Mouse (Mus musculus): ENCODE measurements around the gene Abcg1. TPM values are rescaled to one million over a fixed set of nuclear protein-coding genes. Genes with fewer than 3 reads are reported as not detected.

Gene Abcg1
- polyA plus RNA-seq, 1 experiment from 2014 or later: 9.2 TPM

DNA sequence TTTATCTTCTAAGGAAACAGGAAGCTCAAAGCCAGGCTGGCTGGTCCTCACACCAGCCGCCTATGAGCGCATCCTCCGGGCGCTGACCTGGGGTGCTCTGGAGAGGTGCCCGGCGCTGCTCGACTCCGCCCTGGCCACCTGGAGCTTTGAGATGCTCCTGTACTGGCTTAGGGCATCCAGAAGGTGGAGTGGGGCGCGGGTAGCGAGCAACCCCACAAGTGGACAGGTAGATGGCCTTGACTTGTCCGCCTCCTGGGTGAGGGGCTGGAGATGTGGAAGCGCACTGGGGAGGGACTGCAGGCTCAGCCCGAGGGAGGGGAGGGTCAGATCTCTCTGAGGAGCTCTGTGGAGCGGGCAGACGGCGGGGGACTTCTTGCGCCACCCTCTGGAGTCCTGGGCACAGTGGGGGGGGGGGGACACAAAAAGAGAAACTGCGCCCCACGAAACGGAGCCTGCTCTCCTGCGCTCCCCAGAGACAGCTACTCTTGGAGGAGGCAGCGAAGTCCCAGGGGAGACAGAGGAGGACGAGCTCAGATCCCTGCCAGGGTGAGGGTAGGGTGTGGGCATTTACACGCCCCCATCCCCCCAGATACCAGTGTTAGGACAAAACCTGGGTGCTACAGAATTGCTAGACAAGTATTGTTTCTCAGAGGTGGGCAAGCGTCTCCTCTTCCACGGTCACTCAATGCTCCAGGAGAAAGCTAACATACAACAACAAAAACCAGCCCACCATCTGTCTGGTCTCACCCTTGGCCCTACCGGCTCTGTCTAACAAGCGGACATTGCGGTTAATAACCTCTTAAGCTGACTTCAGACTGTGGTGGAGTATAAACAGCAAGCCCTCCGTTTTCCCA is 643 bp downstream of the Abcg1 start:
- peak overlapping the region; percentile 22; the same call in 1 of the 2 replicates for H3K27ac ChIP-seq
- peaks cover 52% of the 10 kb centered on the region for H3K27me3 ChIP-seq
- no peaks in the 10 kb centered on the region for H3K36me3 ChIP-seq
- 2% methylated on average over 28 of the region's 31 CpGs for WGBS
- H3K9me3 ChIP-seq: peaks cover 8% of the 10 kb centered on the region
- H3K4me3 ChIP-seq: peak overlapping the region; percentile 53
- peak overlapping the region; percentile 89 for H3K4me2 ChIP-seq (replicated peaks)
- H3K4me1 ChIP-seq: peaks cover 29% of the 10 kb centered on the region
- ATAC-seq (ENCODE audit: low FRiP score, low read depth): peak; percentile 30; the same call in 1 of the 2 replicates
- peak overlapping the region; percentile 56 for H3K9ac ChIP-seq

DNA sequence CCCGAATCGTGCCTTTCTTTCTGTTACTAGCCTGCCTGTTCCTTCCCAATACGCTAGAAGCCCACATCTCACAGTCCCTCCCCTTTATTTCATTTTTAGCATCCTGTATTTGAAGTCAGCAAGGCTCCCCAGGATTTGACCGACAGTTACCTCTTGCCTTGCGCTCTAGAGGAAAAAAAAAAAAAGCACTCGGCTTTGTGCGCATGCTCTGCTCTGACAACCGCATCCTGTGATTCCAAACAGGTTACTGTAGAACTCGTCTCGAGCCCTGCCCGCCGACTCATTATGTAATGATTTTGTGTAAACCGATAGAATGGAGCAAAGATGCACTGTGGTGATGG is 1.2 kb downstream of the Abcg1 start:
- Histone ChIP-seq H3K4me3 (peak overlapping the region; percentile 53), H3K27ac (no peak overlapping the region), H3K9ac (peak overlapping the region; percentile 56; the same call in 1 of the 2 replicates), H3K9me3 (peaks cover 2% of the 10 kb centered on the region), H3K36me3 (no peaks in the 10 kb centered on the region), H3K4me1 (peaks cover 29% of the 10 kb centered on the region), H3K4me2 (replicated peaks) (peak overlapping the region; percentile 89), H3K27me3 (peaks cover 52% of the 10 kb centered on the region)
- no peak for ATAC-seq (ENCODE audit: low FRiP score, low read depth)
- 2% methylated on average over 13 of the region's 13 CpGs for WGBS

DNA sequence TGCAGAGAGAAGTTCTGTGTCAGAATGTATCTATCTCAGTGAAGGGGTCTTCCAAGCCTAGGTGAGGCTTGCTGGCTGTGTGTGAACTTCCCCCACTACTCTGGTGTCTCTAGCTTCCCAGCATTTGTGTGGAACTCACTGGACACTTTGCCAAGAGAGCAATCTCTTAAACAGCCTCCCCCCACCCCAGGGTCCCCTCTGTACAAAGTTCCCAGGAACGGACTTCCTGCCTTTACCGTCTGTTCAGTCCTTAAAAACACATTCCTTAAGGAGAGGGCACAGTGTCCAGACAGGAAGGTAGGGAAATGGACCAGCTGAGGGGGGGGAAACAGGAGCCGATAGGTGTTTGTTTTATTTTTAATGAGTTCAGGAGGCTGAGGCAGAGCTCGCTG is 2.7 kb downstream of the Abcg1 start:
- no peak for ATAC-seq (ENCODE audit: low FRiP score, low read depth)
- Histone ChIP-seq H3K36me3 (no peaks in the 10 kb centered on the region), H3K9me3 (no peaks in the 10 kb centered on the region), H3K27ac (0 out of 2 replicates have a peak overlapping the region, but pooled peaks have one; percentile 22), H3K4me2 (replicated peaks) (no peak overlapping the region), H3K4me3 (no peak overlapping the region), H3K9ac (no peak overlapping the region), H3K4me1 (peaks cover 29% of the 10 kb centered on the region), H3K27me3 (peaks cover 52% of the 10 kb centered on the region)
- WGBS: 38% methylated on average over 4 of the region's 4 CpGs

DNA sequence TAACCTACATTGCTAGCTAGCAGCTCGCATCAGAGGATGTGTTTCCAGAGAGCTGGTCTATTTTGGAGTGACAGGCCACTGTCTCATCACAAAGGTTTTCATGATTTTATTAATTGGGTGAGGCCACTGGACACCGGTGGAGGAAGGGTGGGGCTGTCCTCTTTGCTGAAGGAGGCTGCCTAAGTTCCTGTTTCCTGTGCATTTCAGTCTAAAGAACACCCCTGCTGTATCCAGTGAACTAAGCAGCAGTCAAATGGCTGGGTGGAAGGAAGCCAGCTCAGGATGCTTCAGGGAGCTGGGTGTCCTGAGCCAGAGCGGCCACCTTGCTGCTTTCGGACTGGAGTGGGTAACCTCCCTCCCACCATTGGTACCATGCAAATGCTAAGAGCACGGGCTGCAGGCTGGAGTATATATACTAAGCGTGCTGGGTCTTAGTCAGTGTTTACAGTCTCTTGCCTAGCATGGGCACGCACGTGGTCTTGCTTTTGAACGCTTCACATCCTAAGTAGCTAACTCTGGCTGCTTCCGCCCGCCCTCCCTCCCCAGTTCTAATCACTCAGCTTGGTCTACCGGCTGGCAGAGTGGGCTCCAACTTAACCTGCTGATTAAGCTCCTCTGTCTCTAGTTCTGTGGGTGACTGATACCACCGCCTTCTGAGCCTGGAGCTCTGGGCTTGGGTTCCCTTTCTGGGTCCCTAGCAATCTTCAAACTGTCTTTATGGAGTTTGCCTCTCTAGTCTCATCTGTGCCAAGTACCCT is 3.3 kb downstream of the Abcg1 start:
- Histone ChIP-seq H3K9me3 (no peaks in the 10 kb centered on the region), H3K9ac (no peak overlapping the region), H3K4me3 (no peak overlapping the region), H3K4me1 (peaks cover 29% of the 10 kb centered on the region), H3K36me3 (no peaks in the 10 kb centered on the region), H3K4me2 (replicated peaks) (no peak overlapping the region), H3K27me3 (peaks cover 47% of the 10 kb centered on the region), H3K27ac (no peak overlapping the region; the same call in 1 of the 2 replicates)
- WGBS: 59% methylated on average over 13 of the region's 13 CpGs
- ATAC-seq (ENCODE audit: low FRiP score, low read depth): no peak

DNA sequence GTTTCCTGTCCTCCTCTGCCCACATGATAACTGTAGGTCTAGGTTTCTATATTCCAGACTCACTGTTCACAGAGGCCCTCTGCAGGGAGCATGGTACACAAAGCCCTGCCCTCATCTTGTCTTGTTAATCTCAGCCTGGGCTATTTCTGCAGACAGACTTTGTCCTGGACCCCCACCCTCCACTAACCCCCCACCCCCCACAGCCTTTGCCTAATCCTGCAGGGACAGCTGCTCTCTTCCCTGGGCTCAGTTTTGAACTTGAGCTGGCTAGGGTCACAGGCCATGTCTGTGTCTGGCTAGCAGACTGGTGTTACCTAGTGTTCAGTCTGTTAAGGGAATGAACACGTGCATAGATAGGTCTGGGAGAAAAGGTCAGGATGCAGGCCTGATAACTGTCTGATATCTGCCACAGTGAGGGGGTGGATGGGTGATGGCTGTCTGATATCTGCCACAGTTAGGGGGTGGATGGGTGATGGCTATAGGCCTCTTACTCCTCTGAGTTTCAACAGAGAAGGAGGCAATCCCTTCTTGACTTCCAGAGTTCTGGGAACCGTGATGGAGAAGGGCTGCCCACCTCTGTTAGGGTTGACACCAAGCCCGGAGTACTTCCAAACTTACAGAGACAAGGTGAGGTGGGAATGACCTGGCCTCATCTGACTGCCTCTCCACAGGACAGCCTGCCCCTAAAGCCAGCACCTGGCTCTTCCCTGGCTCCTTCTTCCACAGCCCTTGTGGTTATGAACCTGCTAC is 4.0 kb downstream of the Abcg1 start:
- Histone ChIP-seq H3K9me3 (no peaks in the 10 kb centered on the region), H3K4me2 (replicated peaks) (no peak overlapping the region), H3K4me3 (no peak overlapping the region), H3K27ac (no peak overlapping the region; the same call in 1 of the 2 replicates), H3K27me3 (peaks cover 44% of the 10 kb centered on the region), H3K36me3 (no peaks in the 10 kb centered on the region), H3K9ac (no peak overlapping the region), H3K4me1 (peaks cover 29% of the 10 kb centered on the region)
- 67% methylated on average over 3 of the region's 3 CpGs for WGBS
- ATAC-seq (ENCODE audit: low FRiP score, low read depth): 0 out of 2 replicates have a peak, but pooled peaks have one; percentile 14

DNA sequence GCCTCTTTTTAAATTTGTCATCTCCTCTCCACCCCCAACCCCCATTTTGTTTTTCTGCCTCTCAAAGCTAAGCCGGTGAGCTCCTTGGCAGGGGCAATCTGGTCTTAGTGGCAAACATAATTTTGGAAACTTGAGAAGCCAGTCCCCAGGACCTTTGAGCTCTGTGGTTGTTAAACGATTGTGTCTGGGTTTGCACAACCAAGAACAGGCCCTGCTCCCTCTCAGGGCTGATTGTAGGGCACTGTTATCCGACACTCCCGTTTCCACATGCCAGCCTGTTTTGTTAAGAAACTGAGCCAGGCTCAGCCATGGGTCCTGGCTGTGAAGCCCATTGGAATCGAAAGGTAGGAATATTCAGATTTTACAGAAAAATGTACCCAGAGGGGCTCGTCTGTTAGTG is 8.6 kb downstream of the Abcg1 start:
- Histone ChIP-seq H3K4me3 (no peak overlapping the region), H3K9me3 (no peaks in the 10 kb centered on the region), H3K4me1 (peaks cover 20% of the 10 kb centered on the region), H3K36me3 (no peaks in the 10 kb centered on the region), H3K4me2 (replicated peaks) (no peak overlapping the region), H3K9ac (no peak overlapping the region), H3K27me3 (peaks cover 3% of the 10 kb centered on the region; the same call in 1 of the 2 replicates), H3K27ac (no peak overlapping the region)
- no peak for ATAC-seq (ENCODE audit: low FRiP score, low read depth)
- WGBS: 29% methylated on average over 6 of the region's 6 CpGs

DNA sequence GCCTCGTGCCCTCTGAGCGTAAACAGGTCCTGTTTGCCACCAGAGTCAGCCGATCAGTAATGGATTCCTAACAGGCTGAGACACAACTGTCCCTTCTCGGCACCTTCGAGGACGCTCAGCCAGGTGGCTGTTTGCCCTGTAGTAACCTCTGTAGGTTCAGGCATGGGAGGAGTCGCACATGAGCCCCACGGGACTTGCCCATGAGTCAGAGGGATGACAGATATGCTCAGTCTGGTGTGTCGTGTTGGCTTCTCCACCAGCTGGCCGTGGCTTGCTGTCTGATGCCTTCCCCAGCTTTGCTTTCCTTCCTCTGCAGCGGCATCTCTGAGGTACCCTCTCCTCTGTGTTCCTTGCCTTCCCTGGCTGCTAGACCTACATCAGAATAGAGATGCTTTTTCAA is 9.6 kb downstream of the Abcg1 start:
- H3K4me3 ChIP-seq: no peak overlapping the region
- no peak overlapping the region for H3K9ac ChIP-seq
- ATAC-seq (ENCODE audit: low FRiP score, low read depth): no peak
- H3K4me1 ChIP-seq: peaks cover 30% of the 10 kb centered on the region
- H3K27ac ChIP-seq: no peak overlapping the region
- H3K36me3 ChIP-seq: no peaks in the 10 kb centered on the region
- 69% methylated on average over 11 of the region's 11 CpGs for WGBS
- peaks cover under 1% of the 10 kb centered on the region; the same call in 1 of the 2 replicates for H3K27me3 ChIP-seq
- H3K4me2 ChIP-seq (replicated peaks): no peak overlapping the region
- no peaks in the 10 kb centered on the region for H3K9me3 ChIP-seq

DNA sequence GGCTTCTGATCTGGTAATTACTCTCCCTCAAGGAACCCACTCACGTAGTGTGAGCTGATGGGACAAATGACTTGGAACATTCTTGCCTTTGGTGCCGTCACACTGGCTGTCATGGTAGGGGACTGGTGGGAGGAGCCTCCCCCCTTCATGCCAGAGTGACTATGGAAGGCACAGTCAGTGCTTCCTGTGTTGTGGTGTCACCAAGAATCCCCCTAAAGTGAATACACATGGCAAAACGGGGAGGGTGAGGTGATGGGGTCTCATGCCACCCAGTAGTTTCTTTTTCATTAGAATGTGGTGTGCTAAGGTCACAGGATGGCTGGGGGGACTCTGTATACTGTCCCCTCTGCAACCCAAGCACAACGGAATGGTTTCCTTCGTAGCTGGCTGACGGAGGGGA is 11.6 kb downstream of the Abcg1 start:
- WGBS: 73% methylated on average over 6 of the region's 6 CpGs

DNA sequence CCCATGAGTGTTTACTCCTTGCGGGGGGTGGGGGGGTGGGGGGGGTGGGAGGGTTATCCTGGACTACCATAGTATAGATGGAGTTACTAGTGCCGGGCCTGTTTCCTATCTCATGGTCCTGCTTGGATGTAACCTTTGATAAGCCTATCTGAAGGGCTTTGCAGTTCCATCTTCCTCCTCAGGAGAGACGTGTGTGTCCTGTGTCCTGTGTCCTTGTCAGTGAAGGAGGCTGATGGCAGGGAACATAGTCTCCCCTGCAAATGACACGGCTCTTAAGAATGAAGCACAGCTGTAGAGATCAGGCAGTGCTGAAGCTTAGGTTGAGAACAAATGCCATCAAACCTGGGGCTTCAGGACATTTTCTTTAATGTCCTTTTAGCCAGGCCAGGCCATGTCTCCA is 12.4 kb downstream of the Abcg1 start:
- Histone ChIP-seq H3K4me3 (no peak overlapping the region), H3K36me3 (no peaks in the 10 kb centered on the region), H3K27me3 (no peaks in the 10 kb centered on the region), H3K9ac (no peak overlapping the region), H3K4me2 (replicated peaks) (no peak overlapping the region), H3K9me3 (no peaks in the 10 kb centered on the region), H3K27ac (no peak overlapping the region), H3K4me1 (peaks cover 58% of the 10 kb centered on the region)
- no peak for ATAC-seq (ENCODE audit: low FRiP score, low read depth)
- WGBS: 72% methylated on average over 4 of the region's 4 CpGs

More for the DNA sequence above, 11.6 kb downstream of the Abcg1 start:
- Histone ChIP-seq H3K4me3 (no peak overlapping the region), H3K9me3 (no peaks in the 10 kb centered on the region), H3K4me2 (replicated peaks) (no peak overlapping the region), H3K9ac (no peak overlapping the region), H3K27ac (no peak overlapping the region), H3K4me1 (peaks cover 51% of the 10 kb centered on the region), H3K27me3 (no peaks in the 10 kb centered on the region), H3K36me3 (no peaks in the 10 kb centered on the region)
- no peak for ATAC-seq (ENCODE audit: low FRiP score, low read depth)

DNA sequence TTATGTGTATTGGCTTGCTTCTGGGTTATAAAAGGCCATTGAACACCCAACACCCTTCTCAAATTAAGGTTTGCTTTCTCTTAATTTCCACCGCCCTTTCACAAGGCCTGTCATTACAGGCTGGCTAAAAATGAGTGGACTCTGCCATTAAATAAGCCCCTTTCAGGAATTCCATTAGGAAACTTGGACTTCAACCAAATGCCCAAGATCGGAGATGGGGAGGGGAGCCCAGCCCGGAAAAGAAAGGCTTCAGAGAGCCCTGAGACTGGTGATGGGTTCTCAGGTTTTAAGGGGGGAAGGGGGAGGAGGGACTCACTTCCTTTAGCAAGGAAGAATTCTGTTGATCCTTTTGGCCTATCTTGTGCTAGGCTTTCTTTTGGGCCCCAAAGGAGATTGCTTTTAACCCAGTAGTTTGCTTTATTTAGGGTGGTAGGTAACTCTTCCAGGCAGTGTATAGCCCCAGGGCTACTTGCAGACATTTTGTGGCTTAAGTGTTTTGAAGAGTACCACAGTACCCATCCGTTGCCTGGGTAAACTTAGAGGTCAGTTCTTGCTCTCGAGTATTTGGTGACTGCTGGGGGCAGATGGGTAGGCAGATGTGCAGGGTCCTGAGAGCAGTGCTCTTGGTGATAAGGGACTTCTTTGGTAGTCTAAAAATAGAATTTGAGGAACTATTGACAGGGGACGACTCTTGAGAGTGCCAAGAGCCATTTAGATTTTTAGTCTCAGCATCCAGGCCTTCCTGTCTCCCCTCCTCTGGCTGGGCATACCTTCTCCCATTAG is 13.1 kb downstream of the Abcg1 start:
- no peak overlapping the region for H3K4me3 ChIP-seq
- no peaks in the 10 kb centered on the region for H3K9me3 ChIP-seq
- no peak for ATAC-seq (ENCODE audit: low FRiP score, low read depth)
- peak overlapping the region; percentile 61; the same call in 1 of the 2 replicates for H3K27ac ChIP-seq
- no peak overlapping the region for H3K9ac ChIP-seq
- no peaks in the 10 kb centered on the region for H3K27me3 ChIP-seq
- H3K4me2 ChIP-seq (replicated peaks): no peak overlapping the region
- no peaks in the 10 kb centered on the region for H3K36me3 ChIP-seq
- WGBS: 40% methylated on average over 6 of the region's 6 CpGs
- peaks cover 65% of the 10 kb centered on the region for H3K4me1 ChIP-seq

All from limb, embryonic 13.5 days (tissue).